Comparison of ENCODE assay signal across 9 mouse cellular contexts in the genomic region with DNA sequence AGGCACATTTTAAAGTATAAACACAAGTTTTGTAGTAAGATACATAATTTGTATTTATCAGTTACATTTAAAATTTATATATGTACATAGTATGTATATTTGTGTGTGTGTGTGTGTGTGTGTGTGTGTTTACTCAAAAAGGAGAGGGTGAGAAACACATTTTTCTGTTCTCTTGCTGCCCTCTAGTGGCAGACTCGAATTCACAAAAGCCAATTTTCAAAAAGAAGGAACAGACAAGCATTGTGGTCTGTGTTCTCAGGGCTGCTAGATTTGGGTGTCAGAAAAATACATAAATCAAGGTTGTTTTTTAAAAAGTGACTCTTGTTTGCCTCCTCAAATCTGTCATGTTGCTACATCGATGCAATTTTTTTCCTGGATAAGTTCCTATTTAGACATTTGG.
DNase-seq lines count a peak whose midpoint lies in the region; ATAC-seq and TF ChIP-seq lines count a peak whose summit lies in the region.
"Had no signal": no experiment of that assay in that cellular context is flagged by ENCODE, and none has a peak within 500 bp of the region (broad histone marks: within the 10 kb centered on the region; RNA-seq: fewer than 3 reads in every experiment).

No protein-coding gene starts in this region.

- H3K4me1 ChIP-seq in thymus, adult 2 months (replicated peaks; ENCODE audit: control insufficient read depth, insufficient read depth, low read length) = no peaks in the 10 kb centered on the region
- H3K4me1 ChIP-seq: heart, embryonic 15.5 days had no signal

- H3K27me3 ChIP-seq in thymus, adult 2 months (ENCODE audit: control insufficient read depth, insufficient read depth, low read length) = no peaks in the 10 kb centered on the region
- H3K27me3 ChIP-seq: heart, embryonic 15.5 days had no signal

- no peak overlapping the region for H3K4me3 ChIP-seq in thymus, adult 2 months (ENCODE audit: control insufficient read depth, insufficient read depth, low read length)
- H3K4me3 ChIP-seq: heart, embryonic 15.5 days had no signal

- H3K36me3 ChIP-seq in thymus, adult 2 months (ENCODE audit: control insufficient read depth, insufficient read depth, low read length) = no peaks in the 10 kb centered on the region
- H3K36me3 ChIP-seq: heart, embryonic 15.5 days had no signal

- 0% methylated on average over 2 of the region's 2 CpGs for WGBS in thymus, adult 2 months

- no peak for TF ChIP-seq CTCF in thymus, adult 2 months (IDR thresholded peaks at IDR 0.05; ENCODE audit: borderline replicate concordance, control insufficient read depth, extremely low read depth, insufficient read depth, low read length, poor library complexity)

- TF ChIP-seq POLR2A in thymus, adult 2 months (IDR thresholded peaks at IDR 0.05; ENCODE audit: control insufficient read depth, extremely low read depth, insufficient read depth, low read length, poor library complexity) = no peak

- ATAC-seq in erythroid progenitor cell, adult 5-6 weeks (replicated peaks; ENCODE audit: low FRiP score, poor library complexity, severe bottlenecking) = no peak

- no peak overlapping the region for H3K27ac ChIP-seq in thymus, adult 2 months (ENCODE audit: control insufficient read depth, insufficient read depth, low read length)
- H3K27ac ChIP-seq: heart, embryonic 15.5 days had no signal

- peak; percentile 29 for DNase-seq in gastrocnemius, adult 18-20 months (ENCODE audit: low spot score)
- no peak for DNase-seq in gastrocnemius, postnatal 25 days
- DNase-seq in thymus, adult 2 months = peak; percentile 1
- no peak for DNase-seq in thymus, postnatal 25 days
- peak; percentile 10 for DNase-seq in c-Kit-positive CD71-positive TER-119-positive erythroid progenitor cells, embryonic 14.5 days (ENCODE audit: low spot score)
- DNase-seq in kidney, postnatal 25 days = peak; percentile 34 to 47
- DNase-seq in mesoderm, embryonic 11.5 days (ENCODE audit: low read depth, low spot score) = peak; percentile 39

Comparison
In these comparisons a context has a peak if more than half of its experiments do, and no peak if none do; other contexts are left out.
1. DNase-seq: peak in gastrocnemius, adult 18-20 months (single experiment), thymus, adult 2 months (single experiment), c-Kit-positive CD71-positive TER-119-positive erythroid progenitor cells, embryonic 14.5 days (single experiment), kidney, postnatal 25 days (2 of 2) and mesoderm, embryonic 11.5 days (single experiment); none in gastrocnemius, postnatal 25 days (single experiment) and thymus, postnatal 25 days (single experiment).